Mouse (Mus musculus) urinary bladder, adult 2 months (tissue): ENCODE data around the gene Rgl2. TPM values are rescaled to one million over a fixed set of nuclear protein-coding genes. Genes with fewer than 3 reads are reported as not detected.

Experiments
- DNase-seq: peaks from one replicate; pipeline ENCODE4 v3.0.0; 2022; ENCODE audit warnings: low spot score
- polyA plus RNA-seq: library from polyadenylated mRNA; depleted of rRNA; stranded (reverse); fragments of >200 nt; gene quantifications from 2 replicates; pipeline ENCODE4 v1.2.3, GENCODE M21; 2012

The Rgl2 gene
- polyA plus RNA-seq, 1 experiment, result 164 TPM

DNA sequence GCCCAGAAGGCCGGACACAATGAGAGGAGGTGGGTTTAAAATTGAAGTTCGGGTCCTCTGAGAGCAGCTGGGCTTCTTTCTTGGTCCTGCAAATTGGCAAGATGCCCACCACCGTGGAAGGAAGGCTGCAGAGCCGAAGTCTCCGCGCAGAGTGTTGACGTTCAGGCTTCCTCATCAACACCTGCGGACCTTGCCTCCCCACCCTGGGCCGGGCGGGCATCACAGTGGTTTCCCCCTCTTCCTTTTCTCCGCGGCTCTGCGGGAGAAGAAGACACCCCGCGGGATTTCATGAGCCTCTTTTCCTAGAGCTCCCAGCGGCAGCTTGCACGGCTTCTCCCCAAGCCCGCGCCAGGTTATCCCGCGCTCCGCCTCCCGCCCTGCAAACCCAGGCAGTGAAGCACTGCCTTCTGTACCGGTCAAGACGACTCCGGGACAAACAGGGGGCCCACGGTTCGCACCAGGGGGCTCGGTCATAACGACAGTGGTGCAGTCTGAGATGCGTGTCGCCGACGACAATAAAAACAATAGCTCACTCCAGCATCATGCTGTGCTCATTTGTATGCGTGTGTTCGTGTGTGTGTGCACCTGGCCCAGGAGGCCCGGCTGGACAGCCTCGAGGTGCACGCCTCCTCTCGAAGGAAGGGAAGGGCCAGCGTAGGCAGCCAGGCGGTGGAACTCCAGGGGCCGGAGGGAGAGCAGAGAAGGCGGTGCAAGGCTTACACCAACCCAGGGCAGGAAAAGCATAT is 20.8 kb upstream of the Rgl2 start:
- peak; percentile 57 for DNase-seq

DNA sequence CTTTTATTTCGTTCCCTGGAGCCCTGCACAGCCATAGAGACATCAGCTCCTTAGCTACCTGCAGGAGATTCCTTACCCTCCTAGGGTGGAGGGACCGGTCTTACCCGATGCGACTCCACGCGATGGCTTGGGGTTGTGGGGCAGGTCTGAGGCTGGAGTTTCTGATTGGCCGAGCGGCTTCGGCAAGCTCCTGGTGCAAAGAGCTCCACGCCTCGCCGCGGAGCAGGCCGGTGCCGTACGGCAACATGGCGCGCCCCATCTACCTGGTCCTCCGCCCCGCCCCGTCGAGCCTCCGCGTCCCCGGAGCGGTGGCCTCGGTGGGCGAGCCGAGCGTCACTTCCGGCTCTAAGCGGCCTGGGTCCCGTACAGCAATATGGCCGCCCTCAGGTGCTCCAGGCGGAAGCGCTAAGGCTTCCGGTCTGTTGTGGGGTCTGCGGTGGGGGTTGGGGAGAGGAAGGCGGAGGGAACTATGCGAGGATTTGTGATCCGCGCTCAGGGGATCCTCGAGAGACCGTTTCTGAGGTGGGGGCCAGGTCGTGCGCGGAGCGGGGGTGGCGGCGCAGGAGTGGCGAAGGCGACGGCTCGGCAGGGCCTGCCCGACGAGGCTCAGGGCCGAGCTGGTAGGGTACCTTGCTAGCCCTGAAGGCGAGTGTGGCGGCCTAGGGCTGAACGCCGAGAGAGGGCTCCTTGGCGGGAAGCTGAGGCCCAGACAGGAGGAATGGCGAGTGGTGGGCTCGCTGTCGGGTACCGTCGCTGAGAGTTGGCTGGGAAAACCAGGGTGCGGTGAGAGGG is 20.1 kb upstream of the Rgl2 start, which contains the start of gene Daxx:
TSS of gene Daxx (plus strand) at position 338 of the 792 bp plus-strand sequence.
- DNase-seq, result peak; percentile 99

DNA sequence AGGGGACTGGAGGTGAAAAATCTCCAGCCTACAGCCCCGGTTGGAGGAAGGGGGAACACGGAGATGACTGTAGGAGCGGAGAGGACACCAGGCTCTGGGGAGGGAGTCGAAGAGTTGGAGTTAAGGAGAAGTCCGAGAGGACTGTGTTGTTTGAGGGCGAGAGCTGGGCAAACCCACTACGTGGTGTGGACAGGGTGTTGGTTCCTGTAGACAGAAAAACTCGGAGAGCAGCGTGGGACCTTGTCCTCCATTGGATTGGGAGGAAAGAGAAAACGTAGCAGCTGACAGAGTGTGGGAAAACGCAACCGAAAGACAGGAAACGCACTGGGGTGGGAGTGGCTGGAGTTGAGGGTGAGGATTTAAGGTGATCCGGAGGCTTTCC is 19.5 kb upstream of the Rgl2 start:
- DNase-seq, result no peak

DNA sequence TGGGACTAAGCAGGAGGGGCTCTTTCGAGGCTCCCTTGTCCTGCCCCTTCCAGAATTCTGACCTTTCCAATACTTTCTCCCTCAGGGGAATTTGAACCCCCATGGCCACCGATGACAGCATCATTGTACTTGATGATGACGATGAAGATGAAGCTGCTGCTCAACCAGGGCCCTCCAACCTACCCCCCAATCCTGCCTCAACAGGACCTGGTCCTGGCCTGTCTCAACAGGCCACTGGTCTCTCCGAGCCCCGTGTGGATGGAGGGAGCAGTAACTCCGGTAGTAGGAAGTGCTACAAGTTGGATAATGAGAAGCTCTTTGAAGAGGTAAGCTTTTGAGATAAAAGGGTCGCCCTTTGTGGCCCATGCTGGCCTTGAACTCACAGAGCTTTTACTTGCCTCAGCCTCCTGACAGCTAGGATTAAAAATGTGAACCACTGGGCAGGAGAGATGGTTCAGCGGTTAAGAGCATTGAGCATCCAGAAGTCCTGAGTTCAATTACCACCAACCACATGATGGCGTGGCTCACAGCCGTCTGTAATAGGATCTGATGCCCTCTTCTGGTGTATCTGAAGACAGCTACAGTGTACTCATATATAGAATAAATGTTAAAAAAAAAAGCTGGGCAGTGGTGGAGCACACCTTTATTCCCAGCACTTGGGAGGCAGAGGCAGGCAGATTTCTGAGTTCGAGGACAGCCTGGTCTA is 18.8 kb upstream of the Rgl2 start:
- DNase-seq, result no peak

DNA sequence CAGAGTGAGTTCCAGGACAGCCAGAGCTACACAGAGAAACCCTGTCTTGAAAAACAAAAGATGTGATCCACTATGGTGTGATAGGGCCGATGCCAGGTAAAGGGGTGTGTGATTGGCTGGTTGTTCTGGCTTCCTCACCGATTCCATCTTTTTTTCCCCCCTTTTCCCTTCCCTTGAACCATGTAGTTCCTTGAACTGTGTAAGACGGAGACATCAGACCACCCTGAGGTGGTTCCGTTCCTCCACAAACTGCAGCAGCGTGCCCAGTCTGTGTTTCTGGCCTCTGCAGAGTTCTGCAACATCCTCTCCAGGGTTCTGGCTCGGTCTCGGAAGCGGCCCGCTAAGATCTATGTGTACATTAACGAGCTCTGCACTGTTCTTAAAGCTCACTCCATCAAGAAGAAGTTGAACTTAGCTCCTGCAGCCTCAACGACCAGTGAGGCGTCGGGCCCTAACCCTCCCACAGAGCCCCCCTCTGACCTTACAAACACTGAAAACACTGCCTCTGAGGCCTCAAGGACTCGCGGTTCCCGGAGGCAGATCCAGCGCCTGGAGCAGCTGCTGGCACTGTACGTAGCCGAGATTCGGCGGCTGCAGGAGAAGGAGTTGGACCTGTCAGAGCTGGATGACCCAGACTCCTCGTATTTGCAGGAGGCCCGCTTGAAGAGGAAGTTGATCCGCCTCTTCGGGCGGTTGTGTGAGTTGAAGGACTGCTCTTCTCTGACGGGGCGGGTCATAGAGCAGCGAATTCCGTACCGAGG is 18.1 kb upstream of the Rgl2 start:
- DNase-seq, result no peak

DNA sequence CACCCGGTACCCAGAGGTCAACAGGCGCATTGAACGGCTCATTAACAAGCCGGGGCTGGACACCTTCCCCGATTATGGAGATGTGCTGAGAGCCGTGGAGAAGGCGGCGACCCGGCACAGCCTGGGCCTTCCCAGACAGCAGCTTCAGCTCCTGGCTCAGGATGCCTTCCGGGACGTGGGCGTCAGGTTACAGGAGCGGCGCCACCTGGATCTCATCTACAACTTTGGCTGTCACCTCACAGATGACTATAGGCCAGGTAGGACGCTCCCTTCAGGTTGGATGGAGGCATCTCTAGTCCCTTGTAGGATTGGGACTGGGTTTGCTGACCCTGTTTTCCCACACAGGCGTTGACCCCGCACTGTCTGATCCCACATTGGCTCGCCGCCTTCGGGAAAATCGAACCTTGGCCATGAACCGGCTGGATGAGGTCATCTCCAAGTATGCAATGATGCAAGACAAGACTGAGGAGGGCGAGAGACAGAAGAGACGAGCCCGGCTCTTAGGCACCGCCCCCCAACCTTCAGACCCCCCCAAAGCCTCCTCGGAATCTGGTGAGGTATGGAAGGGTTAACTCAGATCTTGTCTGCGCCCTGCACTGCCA is 17.4 kb upstream of the Rgl2 start:
- no peak for DNase-seq

DNA sequence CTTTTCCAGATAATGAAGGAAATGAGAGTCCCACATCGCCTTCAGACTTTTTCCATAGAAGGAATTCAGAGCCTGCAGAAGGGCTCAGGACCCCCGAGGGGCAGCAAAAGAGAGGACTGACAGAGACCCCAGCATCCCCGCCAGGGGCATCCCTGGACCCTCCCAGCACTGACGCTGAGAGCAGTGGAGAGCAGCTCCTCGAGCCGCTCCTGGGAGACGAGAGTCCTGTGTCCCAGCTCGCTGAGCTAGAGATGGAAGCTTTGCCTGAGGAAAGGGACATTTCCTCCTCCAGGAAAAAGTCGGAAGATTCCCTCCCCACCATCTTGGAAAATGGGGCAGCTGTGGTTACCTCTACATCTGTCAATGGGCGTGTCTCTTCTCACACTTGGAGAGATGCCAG is 16.1 kb upstream of the Rgl2 start:
- DNase-seq, result no peak

DNA sequence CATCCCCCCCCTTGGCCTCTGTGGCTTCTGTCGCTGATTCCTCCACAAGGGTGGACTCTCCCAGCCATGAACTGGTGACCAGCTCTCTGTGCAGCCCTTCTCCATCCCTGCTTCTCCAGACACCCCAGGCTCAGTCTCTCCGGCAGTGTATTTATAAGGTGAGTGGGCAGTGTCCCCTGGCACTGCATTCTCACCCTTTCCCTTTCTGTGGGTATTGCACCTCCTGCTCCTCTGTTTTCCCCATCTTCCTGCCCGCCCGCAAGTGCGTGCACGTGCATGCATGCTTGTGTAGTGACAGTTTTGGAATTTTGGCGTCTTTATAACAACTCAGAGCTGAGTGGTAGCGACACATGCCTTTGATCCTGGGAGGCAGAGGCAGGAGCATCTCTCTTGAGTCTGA is 15.4 kb upstream of the Rgl2 start:
- no peak for DNase-seq

DNA sequence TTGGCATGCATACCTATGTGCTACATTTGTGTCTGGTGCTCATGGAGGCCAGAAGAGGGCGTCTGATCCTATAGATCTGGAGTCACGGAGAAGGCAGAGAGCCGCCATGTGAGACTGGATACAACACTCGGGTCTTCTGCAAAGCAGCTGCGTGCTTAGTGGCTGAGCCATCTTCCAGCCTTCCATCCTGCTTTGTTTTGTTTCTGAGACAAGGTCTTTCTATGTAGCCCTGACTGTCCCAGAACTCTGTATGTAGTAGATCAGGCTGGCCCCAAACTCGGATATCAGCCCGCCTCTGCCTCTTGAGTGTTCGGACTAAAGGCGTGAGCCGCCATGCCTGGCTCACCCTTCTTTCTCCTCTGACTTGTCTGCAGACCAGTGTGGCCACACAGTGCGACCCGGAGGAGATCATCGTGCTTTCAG is 14.4 kb upstream of the Rgl2 start:
- no peak for DNase-seq

DNA sequence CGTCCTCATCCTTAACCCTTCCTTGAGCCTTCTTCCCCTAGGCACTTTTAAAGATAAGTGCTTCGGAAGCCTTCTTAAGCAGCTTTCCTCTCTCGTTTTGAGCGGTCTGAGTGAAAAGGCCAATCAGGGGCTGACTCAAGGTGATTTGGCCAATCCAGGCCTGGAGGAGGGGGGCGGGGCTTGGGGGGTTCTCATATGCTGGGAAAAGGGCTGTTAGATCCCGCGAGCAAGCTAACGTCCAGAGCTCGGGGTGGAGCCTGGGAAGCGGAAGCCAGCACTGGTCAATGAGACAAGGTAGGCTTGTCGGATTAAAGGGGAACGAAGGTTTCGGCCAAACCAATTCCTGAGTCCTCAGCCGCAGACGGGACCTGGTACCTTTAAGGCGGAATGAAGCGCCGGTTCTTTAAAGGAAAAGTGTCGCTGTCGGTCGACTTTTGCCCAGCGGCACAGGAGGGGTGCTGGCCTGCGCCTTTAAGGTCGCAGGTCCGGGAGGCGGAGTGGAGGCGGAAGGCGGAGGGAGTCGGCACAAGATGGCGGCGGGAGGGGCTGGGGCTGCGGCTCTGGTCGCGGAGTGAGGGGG is 13.6 kb upstream of the Rgl2 start, which contains the start of the genes Tapbp and Zbtb22:
TSS of gene Tapbp (plus strand) at position 229 of the 580 bp plus-strand sequence.
TSS of gene Zbtb22 (plus strand) at position 234 of the 580 bp plus-strand sequence.
- DNase-seq, result peak; percentile 82

DNA sequence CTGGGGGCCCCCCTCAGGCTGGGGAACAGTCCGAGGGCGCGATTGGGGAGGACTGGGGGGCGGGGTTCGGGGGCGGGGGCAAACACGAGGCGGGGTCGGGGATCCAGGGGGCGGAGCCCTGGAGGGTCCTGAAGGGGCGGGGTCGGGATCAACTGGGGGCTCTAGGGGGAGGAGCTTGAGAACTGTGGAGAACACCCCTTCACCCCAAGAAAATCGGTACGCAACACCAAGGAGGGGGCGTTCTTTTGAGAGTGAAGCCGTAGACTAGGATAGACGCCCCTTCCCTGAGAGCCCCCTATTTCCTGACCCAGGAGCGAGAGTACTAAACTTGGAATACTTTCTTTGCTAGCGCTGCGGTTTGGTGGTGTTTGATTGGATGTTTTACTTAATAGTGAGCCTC is 13.0 kb upstream of the Rgl2 start:
- no peak for DNase-seq

DNA sequence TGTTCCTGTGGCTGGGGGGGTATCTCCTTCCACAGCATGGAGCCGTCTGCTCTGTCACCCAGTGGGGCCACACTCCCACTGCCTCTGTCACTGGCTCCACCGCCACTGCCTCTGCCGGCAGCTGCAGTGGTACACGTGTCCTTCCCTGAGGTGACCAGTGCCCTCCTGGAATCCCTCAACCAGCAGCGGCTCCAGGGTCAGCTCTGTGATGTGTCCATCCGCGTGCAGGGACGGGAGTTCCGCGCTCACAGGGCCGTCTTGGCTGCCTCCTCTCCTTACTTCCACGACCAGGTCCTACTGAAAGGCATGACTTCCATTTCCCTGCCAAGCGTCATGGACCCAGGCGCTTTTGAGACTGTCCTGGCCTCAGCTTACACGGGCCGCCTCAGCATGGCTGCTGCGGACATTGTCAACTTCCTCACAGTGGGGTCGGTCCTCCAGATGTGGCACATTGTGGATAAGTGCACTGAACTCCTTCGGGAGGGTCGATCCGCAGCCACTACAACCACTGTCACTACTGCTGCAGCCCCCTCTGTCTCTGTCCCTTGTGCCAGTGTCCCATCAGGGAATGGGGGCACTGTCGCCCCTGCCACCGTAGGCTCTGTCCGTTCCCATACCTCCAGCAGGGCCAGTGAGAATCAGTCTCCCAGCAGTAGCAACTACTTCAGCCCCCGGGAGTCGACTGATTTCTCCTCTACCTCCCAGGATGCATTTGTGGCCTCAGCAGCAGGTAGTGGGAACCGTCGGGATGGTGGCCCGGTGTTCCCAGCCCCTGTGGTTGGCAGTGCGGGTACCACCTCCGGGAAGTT is 12.3 kb upstream of the Rgl2 start:
- peak; percentile 27 for DNase-seq

DNA sequence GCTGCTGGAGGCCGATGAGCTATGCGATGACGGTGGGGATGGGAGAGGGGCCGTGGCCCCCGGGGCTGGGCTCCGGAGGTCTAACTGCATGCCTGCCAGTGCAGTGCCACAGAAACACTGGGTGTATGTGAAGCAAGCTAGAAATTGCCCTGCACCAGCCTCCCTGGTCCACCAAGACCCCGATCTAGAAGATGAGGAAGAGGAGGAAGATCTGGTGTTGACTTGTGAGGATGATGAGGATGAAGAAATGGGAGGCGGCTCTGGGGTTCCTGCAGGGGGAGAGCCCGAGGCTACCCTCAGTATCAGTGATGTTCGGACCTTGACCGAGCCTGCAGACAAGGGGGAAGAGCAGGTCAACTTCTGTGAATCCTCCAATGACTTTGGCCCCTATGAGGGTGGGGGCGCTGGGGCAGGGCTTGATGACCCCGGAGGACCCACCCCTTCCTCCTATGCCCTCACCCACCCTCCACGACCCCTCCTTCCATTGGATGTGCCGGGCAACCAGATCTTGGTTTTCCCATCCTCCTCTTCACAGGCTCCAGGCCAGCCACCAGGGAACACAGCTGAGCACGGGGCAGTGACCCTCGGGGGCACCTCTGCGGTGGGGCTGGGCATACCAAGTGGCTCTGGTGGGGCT is 11.6 kb upstream of the Rgl2 start:
- peak; percentile 24 for DNase-seq

DNA sequence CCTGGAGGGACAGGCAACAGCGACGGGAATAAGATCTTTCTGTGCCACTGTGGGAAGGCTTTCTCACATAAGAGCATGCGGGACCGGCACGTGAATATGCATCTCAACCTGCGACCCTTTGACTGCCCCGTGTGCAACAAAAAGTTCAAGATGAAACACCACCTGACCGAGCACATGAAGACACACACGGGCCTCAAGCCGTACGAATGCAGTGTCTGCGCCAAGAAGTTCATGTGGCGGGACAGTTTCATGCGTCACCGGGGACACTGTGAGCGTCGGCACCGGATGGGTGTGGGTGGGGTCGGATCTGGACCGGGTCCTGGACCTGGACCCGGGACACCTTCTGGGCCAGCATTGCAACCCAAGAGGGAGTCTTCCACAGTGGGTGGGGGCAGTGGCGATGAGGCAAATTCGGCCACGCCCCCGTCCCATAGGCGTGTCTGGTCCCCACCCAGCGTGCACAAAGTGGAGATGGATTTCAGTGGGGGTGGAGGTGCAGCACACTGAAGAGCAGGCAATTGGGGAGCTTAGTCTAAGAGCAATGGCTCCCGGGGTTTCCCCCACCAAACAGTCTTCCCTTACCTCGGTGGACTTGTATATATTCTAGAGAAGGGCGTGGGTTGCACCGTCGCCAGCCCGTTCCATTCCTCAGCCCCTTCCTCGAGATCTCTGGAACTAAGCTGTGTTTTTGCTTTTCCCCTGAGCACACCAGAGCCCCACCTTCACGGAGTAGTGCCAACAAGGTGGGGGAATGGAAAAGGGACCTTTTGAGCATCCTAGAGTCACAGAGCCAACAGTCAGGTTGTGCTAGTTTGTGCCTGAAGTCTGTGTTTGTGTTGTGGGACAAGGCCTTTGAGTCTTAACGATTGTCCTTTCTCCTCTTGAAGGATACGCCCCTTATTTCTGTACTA is 10.8 kb upstream of the Rgl2 start:
- peak; percentile 25 for DNase-seq

DNA sequence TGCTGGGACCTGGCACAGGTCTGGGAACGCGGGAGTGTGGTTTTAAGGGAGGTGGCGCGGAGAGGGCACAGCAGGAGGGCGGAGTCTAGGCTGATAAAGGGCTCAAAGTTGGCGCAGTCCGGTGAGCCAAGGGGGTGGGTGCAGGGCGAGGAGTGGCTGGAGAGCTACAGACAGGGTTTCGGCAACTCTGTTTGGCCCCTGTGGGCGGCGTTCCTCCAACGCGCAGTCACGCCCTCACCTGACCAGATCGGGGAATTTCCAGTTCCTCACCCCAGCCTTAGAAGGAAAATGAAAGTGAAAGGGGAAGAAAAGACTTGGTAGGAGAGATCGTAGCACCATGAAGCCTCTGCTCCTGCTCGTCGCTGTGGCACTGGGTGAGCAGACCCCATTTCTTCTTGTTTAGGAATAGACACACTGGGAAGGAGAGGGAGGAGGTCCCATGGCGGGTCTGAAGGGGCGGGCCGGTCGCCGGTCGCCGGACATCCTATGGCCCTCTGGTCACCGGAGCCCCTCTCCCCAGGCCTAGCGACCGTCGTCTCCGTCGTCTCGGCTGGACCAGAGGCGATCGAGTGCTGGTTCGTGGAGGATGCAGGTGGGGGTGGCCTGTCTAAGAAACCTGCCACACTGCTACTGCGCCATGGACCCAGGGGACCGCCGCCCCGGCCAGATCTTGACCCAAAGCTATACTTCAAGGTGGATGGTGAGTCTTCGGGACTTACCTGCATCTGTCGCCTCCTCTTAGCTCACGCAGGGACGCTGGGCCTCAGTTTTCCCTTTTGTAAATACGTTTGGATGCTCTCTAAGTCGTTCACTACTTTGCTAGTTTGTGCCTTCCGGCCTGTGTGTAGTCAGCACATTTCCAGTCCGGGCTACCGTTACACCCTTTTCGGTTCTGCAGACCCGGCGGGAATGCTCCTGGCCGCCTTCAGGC is 9.7 kb upstream of the Rgl2 start:
- peak; percentile 67 for DNase-seq

DNA sequence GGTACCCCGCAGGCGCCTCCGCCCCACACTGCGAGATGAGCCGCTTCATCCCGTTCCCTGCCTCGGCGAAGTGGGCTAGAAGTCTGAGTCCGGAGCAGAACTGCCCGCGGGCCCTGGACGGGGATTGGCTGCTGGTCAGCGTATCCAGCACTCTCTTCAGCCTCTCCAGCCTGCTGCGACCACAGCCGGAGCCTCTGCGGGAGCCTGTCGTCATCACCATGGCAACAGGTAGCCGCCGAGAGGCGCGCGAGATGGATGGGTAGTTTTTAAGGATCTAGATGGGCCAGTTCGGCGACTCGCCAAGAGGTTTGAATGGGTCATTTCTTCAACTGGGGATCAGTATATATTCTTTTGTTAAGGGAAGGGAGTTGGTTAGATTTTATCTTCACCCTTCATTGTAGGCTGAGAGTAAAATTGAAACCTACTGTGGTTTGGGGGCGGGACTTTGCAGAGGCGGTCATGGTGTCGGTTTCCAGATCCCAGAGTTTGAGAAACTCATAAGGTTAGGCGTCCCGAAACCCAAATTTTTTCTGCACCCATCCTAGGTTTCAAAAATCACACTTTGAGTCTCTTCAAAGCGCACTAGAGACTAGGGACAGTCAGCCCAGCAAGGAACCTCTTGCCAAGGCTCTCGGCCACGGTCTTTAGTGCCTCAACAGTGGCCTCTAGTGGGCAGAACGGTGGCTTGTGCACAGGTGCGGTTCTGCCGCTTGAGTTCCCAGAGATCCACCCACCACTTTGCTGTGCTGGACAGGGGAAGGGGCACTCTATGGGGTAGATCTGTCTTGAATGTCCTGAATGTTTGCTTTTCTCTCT is 8.9 kb upstream of the Rgl2 start:
- DNase-seq, result peak; percentile 58
